Mouse (Mus musculus) kidney, adult 2 months (tissue): Measurements from ENCODE around the gene Dock11. TPM values are rescaled to one million over a fixed set of nuclear protein-coding genes. Genes with fewer than 3 reads are reported as not detected.

Experiments used
- DNase-seq: peaks from one replicate; pipeline ENCODE4 v3.0.0; 2021
- H3K27ac ChIP-seq: fragments of 200-500 bp; 2 replicates; pipeline ENCODE4 v1.5.1; 2012; ENCODE audit warnings: low read depth, low read length, control low read depth, inconsistent platforms; ENCODE audit not compliant: insufficient read depth
- H3K27me3 ChIP-seq: fragments of 200-500 bp; replicated peaks from 2 replicates; pipeline ENCODE4 v1.6.1; 2012; ENCODE audit warnings: mild to moderate bottlenecking, moderate library complexity, low read length, inconsistent platforms; ENCODE audit not compliant: control insufficient read depth, insufficient read depth
- H3K36me3 ChIP-seq: fragments of 200-500 bp; 2 replicates; pipeline ENCODE4 v1.6.1; 2012; ENCODE audit warnings: mild to moderate bottlenecking, moderate library complexity, low read length, inconsistent platforms; ENCODE audit not compliant: control insufficient read depth, insufficient read depth
- H3K4me1 ChIP-seq: fragments of 200-500 bp; 2 replicates; pipeline ENCODE4 v1.6.1; 2011; ENCODE audit warnings: low read length; ENCODE audit not compliant: control insufficient read depth, insufficient read depth
- H3K4me3 ChIP-seq: fragments of 200-500 bp; 2 replicates; pipeline ENCODE4 v1.5.1; 2011; ENCODE audit warnings: mild to moderate bottlenecking, low read depth, low read length, control low read depth; ENCODE audit not compliant: insufficient read depth
- CTCF ChIP-seq: fragments of 200-500 bp; conservative IDR thresholded peaks from 2 replicates; pipeline ENCODE4 v1.5.1; 2011; ENCODE audit warnings: low read depth, mild to moderate bottlenecking, control low read depth, low read length, moderate library complexity, mixed read lengths; ENCODE audit not compliant: insufficient read depth, insufficient read length
- POLR2A ChIP-seq: fragments of 200-500 bp; IDR thresholded peaks from one replicate; pipeline ENCODE4 v1.6.1; 2011; ENCODE audit warnings: low read depth, low read length, control low read depth
- WGBS: fragments of 180-500 bp; shearing (Covaris S2); methylation state at CpG from one replicate; pipeline ENCODE4 v1.1.7; 2018; 5-methylcytosine and 5-hydroxymethylcytosine counted together
- polyA plus RNA-seq: library from polyadenylated mRNA; depleted of rRNA; stranded (reverse); fragments of >200 nt; gene quantifications from 2 replicates; pipeline ENCODE4 v1.2.3, GENCODE M21; 2012; rRNA removed

The Dock11 gene
- polyA plus RNA-seq = 0.37 and 0.75 TPM in 2 replicates

DNA sequence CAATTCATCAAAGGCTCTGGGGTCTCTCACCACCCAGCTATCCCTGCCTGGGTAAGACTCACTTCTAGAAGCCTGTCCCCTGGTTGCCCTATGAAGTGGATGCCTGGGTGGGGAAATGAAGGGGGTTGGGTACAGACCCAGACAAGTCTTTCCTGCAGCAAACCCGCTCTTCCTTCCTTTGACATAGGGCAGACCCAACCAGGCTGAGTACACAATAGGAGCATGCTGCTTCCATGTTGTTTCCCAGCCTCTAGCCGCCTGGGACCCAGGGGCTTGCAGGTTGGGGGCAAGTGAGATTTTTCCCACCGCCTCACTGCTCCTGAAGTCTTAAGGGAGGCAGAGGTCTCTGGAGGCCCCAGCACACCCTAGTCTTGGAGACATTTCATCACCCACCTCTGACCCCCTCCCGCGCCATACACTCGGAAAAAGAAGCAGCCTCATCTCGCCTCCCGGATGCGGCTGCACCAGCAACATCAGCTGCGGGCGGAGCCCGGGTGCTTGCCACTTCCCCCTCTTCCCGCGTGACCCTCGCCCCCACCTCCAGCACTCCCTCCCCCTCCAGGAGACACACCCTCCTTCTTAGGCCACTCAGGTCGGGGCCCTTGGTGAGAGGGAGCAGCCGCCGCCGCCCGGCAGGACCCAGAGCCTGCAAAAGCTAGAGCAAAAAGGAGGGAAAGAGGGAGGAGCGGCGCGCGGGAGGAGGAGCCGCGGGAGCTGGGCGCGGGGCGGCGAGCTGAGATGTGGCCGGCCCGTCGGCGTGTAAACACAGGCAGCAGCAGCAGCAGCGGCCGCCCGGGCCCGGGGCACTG, at the start of gene Dock11:
Gene Dock11, plus strand, starts transcription at position 746 of the 809 bp plus-strand sequence.
- WGBS = 8% methylated on average over 24 of the region's 38 CpGs
- H3K27ac ChIP-seq = no peak within 1 kb of the TSS
- peak; percentile 34 for DNase-seq

DNA sequence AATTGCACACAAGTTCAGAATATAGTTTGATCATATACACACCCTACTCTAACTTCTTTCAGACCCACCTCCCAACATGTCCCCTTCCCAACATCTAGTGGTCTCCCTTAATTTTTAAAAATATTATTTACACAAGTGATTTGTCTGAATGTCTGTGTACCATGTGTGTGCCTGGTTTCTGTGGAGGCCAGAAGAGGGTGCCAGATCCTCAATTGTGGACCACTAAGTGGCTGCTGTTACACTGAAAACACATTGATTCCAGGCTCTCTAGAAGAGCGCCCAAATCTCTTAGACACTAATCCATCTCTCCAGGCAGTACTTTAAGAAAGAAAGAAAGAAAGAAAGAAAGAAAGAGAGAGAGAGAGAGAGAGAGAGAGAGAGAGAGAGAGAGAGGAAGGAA, 8.9 kb upstream of the Dock11 start:
- DNase-seq = peak; percentile 1
- H3K27me3 ChIP-seq = no peaks in the 10 kb centered on the region
- WGBS = 53% methylated on average over 1 of the region's 1 CpGs
- no peak overlapping the region for H3K27ac ChIP-seq
- no peak overlapping the region for H3K4me3 ChIP-seq
- TF ChIP-seq POLR2A (no peak), CTCF (peak; percentile 39)
- no peaks in the 10 kb centered on the region for H3K36me3 ChIP-seq
- H3K4me1 ChIP-seq = no peaks in the 10 kb centered on the region

More for the DNA sequence above, at the start of gene Dock11:
- H3K4me1 ChIP-seq = no peaks in the 10 kb centered on the region
- TF ChIP-seq POLR2A = no peak
- H3K27me3 ChIP-seq = no peaks in the 10 kb centered on the region
- no peaks in the 10 kb centered on the region for H3K36me3 ChIP-seq
- H3K4me3 ChIP-seq = peak within 1 kb of the TSS; percentile 61

DNA sequence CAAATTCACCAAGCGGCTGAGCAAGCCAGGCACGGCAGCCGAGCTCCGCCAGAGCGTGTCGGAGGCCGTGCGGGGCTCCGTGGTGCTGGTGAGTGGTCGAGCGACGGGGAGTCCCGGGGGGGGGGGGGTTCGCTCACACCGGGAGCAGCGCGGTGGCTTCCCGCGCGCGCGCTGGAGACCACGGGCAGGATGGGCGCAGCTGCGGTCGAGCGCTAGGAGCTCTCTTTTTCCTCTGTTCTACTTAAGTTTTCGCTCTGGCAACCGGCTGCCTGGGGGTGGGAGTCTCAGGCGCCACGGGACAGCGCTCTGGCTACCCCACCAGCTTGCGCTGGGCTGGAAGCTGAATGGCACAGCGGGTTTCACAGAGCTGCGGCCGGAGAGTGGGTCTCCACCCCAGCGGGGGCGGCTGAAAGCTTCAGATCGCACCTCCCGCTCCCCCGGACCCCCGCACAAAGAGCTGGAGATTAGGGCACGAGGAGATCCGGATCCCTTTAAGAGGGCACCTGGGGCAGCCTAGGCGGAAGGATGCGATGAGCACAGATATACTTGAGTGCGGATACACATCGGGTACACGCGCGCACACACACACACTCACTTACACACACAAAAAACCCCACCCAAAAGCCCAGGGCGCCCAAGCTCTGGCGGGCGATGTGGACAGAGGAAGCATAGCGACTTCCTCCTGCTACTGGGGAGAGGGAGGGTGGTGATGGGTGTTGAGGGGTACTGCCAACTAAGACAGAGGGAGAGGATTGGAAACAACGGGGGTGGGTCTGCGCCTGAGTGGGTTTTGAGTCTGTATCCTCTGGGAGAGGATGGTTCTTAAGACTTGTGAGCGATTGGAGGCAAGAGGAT, 540 bp downstream of the Dock11 start:
- no peak for DNase-seq
- Histone ChIP-seq H3K36me3 (no peaks in the 10 kb centered on the region), H3K4me3 (peak overlapping the region; percentile 61), H3K27ac (no peak overlapping the region), H3K27me3 (no peaks in the 10 kb centered on the region), H3K4me1 (no peaks in the 10 kb centered on the region)
- TF ChIP-seq CTCF (no peak), POLR2A (no peak)
- WGBS = 1% methylated on average over 47 of the region's 58 CpGs

DNA sequence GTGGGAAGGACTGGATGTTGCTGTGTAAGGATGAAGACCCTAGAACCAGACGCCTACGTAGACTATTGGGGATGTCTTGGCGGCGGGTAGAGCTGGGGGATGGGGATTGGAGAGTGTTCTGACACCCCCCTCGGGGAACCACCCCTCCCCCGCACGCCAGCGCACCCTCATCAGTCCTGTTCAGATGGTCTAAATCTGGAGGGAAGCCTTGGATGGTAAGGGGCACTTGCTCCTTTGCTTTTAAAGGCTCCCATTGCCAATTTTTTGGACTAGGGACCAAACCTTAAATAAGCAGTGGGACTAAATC, 1.1 kb downstream of the Dock11 start:
- DNase-seq = no peak

DNA sequence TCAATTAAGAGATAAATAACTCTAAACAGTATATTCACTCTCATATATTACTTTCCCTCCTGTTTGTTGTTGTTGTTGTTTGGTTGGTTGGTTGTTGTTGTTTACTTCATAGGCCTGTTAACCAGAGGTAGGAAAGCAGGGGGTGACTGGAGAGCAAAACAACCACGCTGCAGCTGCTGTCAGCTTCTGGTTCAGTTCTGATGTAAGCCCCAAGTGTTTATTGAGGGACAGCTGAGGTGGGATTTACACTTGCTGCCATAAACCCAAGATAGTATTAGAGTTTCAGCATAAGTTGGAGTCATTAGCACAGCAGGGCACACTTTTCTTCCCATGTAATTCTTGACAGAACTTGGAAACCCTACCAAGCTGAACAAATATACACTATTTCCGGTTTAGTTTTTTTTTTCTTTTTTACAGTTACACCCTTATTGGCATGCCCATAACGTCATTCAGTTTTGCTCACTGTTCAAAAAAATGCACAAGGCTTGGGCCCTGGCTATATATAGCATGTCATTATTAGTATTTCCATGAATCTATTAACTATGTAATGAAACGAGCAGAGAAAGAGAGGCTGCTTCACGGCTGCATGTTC, 3.0 kb downstream of the Dock11 start:
- H3K27ac ChIP-seq = no peak overlapping the region
- WGBS = 63% methylated on average over 5 of the region's 5 CpGs
- no peaks in the 10 kb centered on the region for H3K4me1 ChIP-seq
- H3K4me3 ChIP-seq = no peak overlapping the region
- DNase-seq = no peak
- H3K27me3 ChIP-seq = no peaks in the 10 kb centered on the region
- TF ChIP-seq POLR2A (no peak), CTCF (no peak)
- no peaks in the 10 kb centered on the region for H3K36me3 ChIP-seq

More for the DNA sequence above, 1.1 kb downstream of the Dock11 start:
- no peaks in the 10 kb centered on the region for H3K36me3 ChIP-seq
- H3K4me3 ChIP-seq = peak overlapping the region; percentile 61
- no peaks in the 10 kb centered on the region for H3K27me3 ChIP-seq
- H3K4me1 ChIP-seq = no peaks in the 10 kb centered on the region
- no peak overlapping the region for H3K27ac ChIP-seq
- TF ChIP-seq CTCF (no peak), POLR2A (no peak)
- WGBS = 19% methylated on average over 8 of the region's 8 CpGs

DNA sequence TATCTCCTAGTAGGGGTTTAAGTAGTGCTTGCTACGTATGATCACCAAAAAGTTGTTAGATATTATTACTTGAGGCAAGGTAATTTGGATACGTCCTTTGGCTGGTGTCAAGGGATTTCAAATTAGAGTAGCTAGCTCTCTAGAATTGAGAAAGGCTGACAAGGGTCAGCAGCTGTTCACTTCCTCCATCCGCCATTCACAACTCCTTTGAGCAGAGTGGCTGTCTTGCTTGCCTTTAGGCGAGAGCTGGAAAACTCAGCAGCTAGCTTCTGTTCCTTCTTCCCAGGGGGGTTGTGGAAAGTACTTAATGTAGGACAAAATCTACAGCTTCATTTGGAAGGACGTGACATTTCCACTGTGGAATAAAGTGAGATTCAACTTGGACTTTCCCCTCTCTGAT, 3.7 kb downstream of the Dock11 start:
- H3K27me3 ChIP-seq = no peaks in the 10 kb centered on the region
- H3K4me3 ChIP-seq = no peak overlapping the region
- H3K27ac ChIP-seq = no peak overlapping the region

DNA sequence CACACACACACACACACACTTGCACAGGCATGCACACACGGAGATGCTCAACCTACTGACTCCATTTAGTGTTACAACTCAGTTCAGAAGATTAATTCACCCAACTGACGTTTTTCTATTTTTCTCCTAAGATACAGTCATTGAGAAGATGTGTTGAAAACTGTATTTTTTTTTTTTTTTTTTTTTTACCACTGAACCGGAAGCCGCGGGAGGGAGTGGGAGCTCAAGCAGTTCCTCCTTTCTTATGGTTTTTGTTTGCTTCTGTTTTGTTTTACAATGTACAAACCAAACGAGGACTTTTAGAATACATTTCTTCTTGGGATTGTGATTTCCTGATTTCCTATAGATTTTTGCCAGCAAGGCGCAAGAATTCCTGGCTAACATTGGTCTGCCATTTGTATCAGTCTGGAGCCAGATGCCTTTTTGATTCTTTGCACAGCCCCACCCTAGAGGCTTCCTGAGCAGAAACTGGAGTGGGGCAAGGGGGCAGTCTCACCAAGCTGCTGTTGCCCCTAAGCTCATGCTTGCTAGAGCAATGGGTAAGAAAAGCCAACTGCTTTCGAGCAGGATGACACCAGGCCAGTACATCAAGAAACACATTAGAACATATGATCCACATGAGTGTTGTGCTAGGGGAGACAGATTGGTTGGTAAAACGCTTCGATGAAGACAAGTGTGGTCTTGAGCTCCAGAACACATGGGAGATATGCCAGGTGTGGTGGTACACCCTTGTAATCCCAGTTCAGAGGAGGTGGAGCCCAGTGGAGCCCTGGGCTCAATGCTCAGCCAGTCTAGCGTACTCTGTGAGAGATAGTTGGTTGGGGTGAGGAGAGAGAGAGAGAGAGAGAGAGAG, 9.2 kb downstream of the Dock11 start:
- H3K27me3 ChIP-seq = no peaks in the 10 kb centered on the region
- no peaks in the 10 kb centered on the region for H3K4me1 ChIP-seq
- DNase-seq = no peak
- TF ChIP-seq POLR2A = no peak
- TF ChIP-seq CTCF = no peak
- H3K27ac ChIP-seq = no peak overlapping the region
- H3K4me3 ChIP-seq = no peak overlapping the region
- no peaks in the 10 kb centered on the region for H3K36me3 ChIP-seq
- WGBS = 65% methylated on average over 11 of the region's 11 CpGs

More for the DNA sequence above, 3.7 kb downstream of the Dock11 start:
- DNase-seq = no peak
- no peaks in the 10 kb centered on the region for H3K4me1 ChIP-seq
- 85% methylated on average over 5 of the region's 5 CpGs for WGBS
- no peaks in the 10 kb centered on the region for H3K36me3 ChIP-seq
- no peak for TF ChIP-seq POLR2A
- no peak for TF ChIP-seq CTCF
